ENCODE assay signal across 8 mouse cellular contexts in genomic region chr13:101767013-101767808, GRCm38 (mm10). TPM values are rescaled to one million over a fixed set of nuclear protein-coding genes. Genes with fewer than 3 reads are reported as not detected.
DNase-seq lines count a peak whose midpoint lies in the region; ATAC-seq and TF ChIP-seq lines count a peak whose summit lies in the region.

No protein-coding gene starts in this region.

- peak overlapping the region; percentile 95 for H3K4me3 ChIP-seq in gastrocnemius, adult 2 months
- peak overlapping the region; percentile 80 for H3K4me3 ChIP-seq in liver, embryonic 12.5 days
- H3K4me3 ChIP-seq in testis, adult 2 months (ENCODE audit: control insufficient read depth, low read depth, low read length), result peak overlapping the region; percentile 90

- peak overlapping the region; percentile 89 for H3K9ac ChIP-seq in liver, embryonic 12.5 days

- intact Hi-C loops in gastrocnemius, adult 2 months (cut with DNase I), result loop anchor here (5.0 to 10.0 kb wide), 2 partner anchors 150 to 558 kb away; no protein-coding TSS in a partner anchor

- under 1% methylated on average over 60 of the region's 60 CpGs for WGBS in liver, embryonic 12.5 days (ENCODE audit: insufficient replicate concordance)

- peak; percentile 27 for ATAC-seq in inflammation-experienced regulatory T-cells, adult 6 months
- peak; percentile 37 for ATAC-seq in liver, embryonic 12.5 days

- peak overlapping the region; percentile 99 for H3K27ac ChIP-seq in gastrocnemius, adult 2 months
- H3K27ac ChIP-seq in liver, embryonic 12.5 days, result peak overlapping the region; percentile 89
- peak overlapping the region; percentile 7 for H3K27ac ChIP-seq in testis, adult 2 months (ENCODE audit: control insufficient read depth, insufficient read depth, low read depth, low read length)

- peak overlapping the region; percentile 97 for H3K4me2 ChIP-seq in liver, embryonic 12.5 days

- no peak for TF ChIP-seq POLR2A in testis, adult 2 months (IDR thresholded peaks at IDR 0.05; ENCODE audit: control insufficient read depth, low read depth, low read length)

- no peak for TF ChIP-seq CTCF in gastrocnemius, adult 2 months (IDR thresholded peaks at IDR 0.05)
- no peak for TF ChIP-seq CTCF in testis, adult 2 months (IDR thresholded peaks at IDR 0.05; ENCODE audit: control insufficient read depth, insufficient read depth, insufficient replicate concordance, low read depth, low read length)

- H3K4me1 ChIP-seq in liver, embryonic 12.5 days, result peaks cover 83% of the 10 kb centered on the region
- H3K4me1 ChIP-seq in testis, adult 2 months (ENCODE audit: control insufficient read depth, insufficient read depth, low read length), result peaks cover 3% of the 10 kb centered on the region; the same call in 1 of the 2 replicates

- no peaks in the 10 kb centered on the region for H3K27me3 ChIP-seq in liver, embryonic 12.5 days (replicated peaks)
- no peaks in the 10 kb centered on the region for H3K27me3 ChIP-seq in testis, adult 2 months (ENCODE audit: control insufficient read depth, insufficient read depth, low read length)

- H3K36me3 ChIP-seq in liver, embryonic 12.5 days, result no peaks in the 10 kb centered on the region
- no peaks in the 10 kb centered on the region for H3K36me3 ChIP-seq in testis, adult 2 months (ENCODE audit: control insufficient read depth, insufficient read depth, low read length)

- peak; percentile 48 for DNase-seq in ovary, postnatal 10 days (ENCODE audit: low spot score)
- no peak for DNase-seq in ovary, adult 18-20 months (ENCODE audit: low spot score)
- peak; percentile 55 to 62 for DNase-seq in cerebellum, postnatal 25 days
- peak; percentile 79 for DNase-seq in gastrocnemius, adult 2 months
- peak; percentile 55 for DNase-seq in naive thymus-derived CD4-positive, alpha-beta T cell, adult 2 months (ENCODE audit: low read depth)

- no peaks in the 10 kb centered on the region for H3K9me3 ChIP-seq in liver, embryonic 12.5 days (replicated peaks)

RNA-seq across cellular contexts. Expression of gene Pik3r1, which starts 0.8 kb away (rescaled TPM):
- 10 to 100 TPM; 41.3 to 52.1 TPM for total RNA-seq in gastrocnemius, adult 2 months (2021)
- polyA plus RNA-seq in inflammation-experienced regulatory T-cells, adult 6 months (2017; shearing (Covaris generic)), result 10 to 100 TPM; 78.0 to 94.8 (median 90.1) TPM
- polyA plus RNA-seq in liver, embryonic 12.5 days (2016; fragmentation: Nextera tagmentation; extraction: Ambion mirVana), result 17.2 and 22.0 TPM in 2 replicates
- polyA plus RNA-seq in testis, adult 2 months (2012; rRNA removed), result 1.9 and 3.0 TPM in 2 replicates

Comparison
In these comparisons a context has a peak if more than half of its experiments do, and no peak if none do; other contexts are left out.
1. H3K27ac ChIP-seq: peak in every context shown above with its lines; median percentile 99 in gastrocnemius, adult 2 months; 89 in liver, embryonic 12.5 days; 7 in testis, adult 2 months.